Mouse (Mus musculus): ENCODE results near the gene Pde4b.

The Pde4b gene

DNA sequence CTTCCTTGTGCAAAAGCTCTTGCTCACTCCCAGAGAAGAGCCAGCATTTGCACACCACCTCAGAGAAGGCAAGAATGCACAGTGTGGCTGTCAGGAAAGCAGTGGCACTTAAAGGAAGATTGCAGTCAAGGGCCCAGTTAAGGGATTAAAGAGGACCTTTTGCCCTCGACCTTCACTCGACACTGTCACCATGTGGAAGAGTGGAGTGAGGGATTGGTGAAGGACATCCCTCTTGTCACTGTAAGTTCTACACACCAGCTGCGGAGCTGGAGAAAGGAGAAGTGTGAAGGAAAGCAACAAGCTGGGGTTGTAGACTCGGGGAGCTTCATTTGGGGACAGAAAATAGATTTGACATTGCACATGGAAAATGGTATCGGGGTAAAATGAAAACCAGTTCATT lies 89.9 kb downstream of the Pde4b start:
- no peak for DNase-seq (ENCODE audit: low read depth, low spot score)

DNA sequence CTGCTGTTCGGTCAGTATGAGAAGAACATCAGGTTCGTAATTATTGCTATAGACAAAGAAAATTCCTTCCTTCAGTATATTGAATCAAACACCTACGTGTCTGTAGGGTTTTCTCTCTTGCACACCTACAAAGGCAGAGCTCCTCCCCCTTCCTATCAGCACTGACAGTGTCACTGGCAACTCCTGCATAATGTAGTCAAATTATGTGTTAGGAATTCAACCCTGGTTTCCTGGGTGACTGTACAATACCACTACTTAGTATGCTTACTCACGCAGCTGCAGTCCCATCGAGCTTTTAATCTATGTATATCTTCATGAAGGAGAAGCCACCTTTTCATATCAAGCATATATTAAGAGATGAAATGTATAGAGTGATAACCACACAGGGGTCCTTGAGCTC lies 99.5 kb downstream of the Pde4b start:
- no peak for DNase-seq (ENCODE audit: low read depth, low spot score)

DNA sequence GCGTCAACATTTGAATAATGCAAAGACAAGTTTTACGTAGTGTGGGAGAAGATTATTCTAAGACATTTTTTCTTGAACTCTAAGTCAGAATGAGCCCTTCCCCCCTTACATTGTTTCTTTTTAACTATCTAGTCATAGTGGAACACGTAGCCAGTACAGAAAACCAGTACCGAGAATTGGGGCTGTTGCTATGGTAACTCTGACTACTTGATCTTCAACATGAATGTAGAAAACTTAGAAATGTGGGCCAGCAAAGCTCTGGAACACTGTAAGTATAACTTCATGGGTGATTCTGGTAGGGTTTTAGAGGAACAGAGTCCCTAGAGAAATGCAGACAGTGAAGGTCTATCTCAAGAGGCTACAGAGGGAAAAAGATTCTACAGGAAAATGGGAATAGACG lies 110.4 kb downstream of the Pde4b start:
- no peak for DNase-seq (ENCODE audit: low read depth, low spot score)

DNA sequence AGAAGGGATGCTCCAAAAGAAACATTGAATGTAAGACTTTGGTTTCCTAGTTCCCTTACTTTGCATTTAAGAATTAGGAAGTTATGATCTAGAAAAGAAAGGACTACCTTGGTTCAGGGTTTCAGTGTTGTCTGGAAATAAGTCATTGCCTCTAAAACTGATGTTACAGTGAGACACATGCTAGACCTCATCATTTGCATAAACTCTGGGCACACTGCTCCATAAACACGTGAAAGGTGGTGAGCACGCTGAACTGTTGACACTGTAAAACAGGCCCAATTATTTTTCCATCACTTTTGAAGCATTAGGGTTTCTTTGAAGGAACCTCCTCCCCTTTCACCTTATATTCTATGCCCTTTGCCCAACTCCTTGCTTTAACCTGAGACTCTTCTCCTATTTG lies 122.4 kb downstream of the Pde4b start:
- DNase-seq (ENCODE audit: low read depth, low spot score): no peak

GRCm38 (mm10) chr4:102226700-102227099 lies 139.4 kb downstream of the Pde4b start:
- DNase-seq (ENCODE audit: low read depth, low spot score): peak; percentile 31

GRCm38 (mm10) chr4:102228953-102229586 lies 141.7 kb downstream of the Pde4b start:
- peak; percentile 61 for DNase-seq (ENCODE audit: low read depth, low spot score)

- DNase-seq (ENCODE audit: low read depth, low spot score): no peak
Observed at GRCm38 (mm10) chr4:102230898-102231297, 143.6 kb downstream of the Pde4b start.

DNA sequence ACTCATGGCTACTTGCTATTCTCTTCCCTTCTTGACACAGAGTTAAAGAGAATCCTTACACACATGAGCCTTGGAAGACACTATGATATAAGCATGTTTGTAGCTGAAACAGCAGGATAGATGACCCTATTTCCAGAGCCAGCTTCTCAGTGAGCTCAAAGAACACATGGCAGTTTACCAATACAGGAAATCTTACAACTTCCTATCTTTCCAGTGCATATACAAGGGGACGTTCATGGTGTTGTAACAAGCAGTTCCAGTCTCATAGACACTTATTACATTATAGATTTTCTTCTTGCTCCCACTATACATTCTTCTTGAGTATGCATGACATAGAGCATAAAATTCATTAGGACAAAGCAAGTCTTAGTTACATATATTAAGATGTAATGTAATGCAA lies 146.3 kb downstream of the Pde4b start:
- DNase-seq (ENCODE audit: low read depth, low spot score): no peak

DNA sequence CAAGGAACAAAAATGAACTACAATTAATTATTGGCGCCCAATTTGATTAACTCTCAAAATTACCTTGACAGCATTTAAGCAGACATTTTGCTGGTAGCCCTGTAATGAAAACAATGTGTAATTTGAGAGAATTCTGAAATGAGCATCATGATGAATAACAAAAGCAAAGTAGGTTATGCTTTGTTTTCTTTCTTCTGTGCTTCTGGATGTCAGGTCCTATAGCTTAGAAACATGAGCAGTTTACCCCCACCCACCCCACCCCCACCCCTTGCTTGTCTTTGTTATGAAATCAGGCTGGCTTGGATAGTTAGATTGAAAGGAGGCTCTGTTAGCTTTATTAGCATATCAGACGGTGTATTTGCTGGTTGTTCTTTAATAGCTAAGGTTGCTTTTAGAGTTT lies 147.8 kb downstream of the Pde4b start:
- no peak for DNase-seq (ENCODE audit: low read depth, low spot score)

DNA sequence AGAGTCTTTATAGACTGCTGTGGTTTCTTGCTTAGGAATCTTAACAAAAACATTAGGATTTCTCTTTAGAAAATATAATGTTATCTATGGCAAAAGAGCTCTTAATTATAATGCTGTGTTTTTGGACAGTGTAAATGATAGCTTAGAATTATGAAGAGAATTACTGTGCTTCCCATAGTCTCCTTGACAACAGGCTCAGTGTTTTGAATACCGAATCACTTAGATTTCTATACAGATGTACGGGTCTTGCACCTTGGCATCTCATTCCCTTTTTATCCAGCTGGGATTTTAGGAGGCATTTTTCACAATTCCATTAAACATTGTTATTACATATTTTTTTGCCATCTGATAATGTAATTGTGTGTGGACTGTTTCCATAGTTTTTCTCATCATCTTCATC lies 151.8 kb downstream of the Pde4b start:
- DNase-seq (ENCODE audit: low read depth, low spot score): no peak

GRCm38 (mm10) chr4:102239657-102240390 lies 152.5 kb downstream of the Pde4b start:
- DNase-seq (ENCODE audit: low read depth, low spot score): peak; percentile 43

DNA sequence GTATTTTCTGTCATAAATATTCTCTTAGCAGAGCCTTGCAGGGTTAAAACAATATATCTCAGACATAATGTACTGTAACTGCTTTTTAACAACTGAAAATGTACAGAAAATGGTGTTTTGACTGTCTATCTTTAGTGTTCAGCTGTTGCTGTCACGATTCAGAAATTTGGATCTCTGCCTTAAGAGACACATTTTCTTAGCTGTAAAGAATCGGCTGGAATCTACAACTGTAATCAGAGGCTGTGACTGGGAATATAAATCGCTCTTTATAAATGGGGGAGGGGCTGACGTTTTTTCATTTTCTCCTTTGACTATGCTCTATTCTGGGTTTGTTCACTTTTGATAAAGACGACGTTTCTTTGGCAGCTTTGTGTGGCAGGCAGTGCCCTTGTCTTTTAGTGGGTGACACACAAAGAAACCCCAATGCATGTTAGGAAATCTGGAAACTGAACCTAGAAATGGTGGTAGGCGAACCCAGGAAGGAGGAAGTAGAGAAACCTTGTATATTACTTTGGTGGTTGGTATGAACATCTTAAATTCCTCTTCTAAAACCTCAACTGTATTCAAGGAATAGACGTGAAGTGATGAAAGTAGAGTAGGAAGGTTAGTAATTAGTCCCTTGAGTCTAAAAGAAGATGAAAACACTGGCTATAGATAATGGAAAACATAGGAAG lies 153.5 kb downstream of the Pde4b start:
- no peak for DNase-seq (ENCODE audit: low read depth, low spot score)

DNA sequence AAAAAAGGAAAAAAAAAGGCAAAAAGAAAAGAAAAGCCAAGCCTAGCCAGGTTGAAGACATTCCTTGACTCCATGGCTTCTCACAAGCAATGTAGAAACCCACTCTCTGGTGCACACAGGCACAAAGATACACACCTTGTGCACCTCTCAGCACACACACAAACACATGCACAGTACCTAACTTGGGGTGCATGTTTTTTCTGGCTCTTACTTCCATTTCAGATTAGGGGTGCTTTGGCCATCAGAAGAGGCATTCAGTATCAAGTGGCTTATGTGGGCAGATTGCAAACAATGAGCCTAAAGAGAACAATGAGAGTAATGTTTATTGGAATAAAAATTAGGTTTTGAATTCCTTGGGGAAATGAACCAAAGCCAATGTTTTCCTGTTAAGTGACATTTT lies 166.7 kb downstream of the Pde4b start:
- no peak for DNase-seq (ENCODE audit: low read depth, low spot score)

DNA sequence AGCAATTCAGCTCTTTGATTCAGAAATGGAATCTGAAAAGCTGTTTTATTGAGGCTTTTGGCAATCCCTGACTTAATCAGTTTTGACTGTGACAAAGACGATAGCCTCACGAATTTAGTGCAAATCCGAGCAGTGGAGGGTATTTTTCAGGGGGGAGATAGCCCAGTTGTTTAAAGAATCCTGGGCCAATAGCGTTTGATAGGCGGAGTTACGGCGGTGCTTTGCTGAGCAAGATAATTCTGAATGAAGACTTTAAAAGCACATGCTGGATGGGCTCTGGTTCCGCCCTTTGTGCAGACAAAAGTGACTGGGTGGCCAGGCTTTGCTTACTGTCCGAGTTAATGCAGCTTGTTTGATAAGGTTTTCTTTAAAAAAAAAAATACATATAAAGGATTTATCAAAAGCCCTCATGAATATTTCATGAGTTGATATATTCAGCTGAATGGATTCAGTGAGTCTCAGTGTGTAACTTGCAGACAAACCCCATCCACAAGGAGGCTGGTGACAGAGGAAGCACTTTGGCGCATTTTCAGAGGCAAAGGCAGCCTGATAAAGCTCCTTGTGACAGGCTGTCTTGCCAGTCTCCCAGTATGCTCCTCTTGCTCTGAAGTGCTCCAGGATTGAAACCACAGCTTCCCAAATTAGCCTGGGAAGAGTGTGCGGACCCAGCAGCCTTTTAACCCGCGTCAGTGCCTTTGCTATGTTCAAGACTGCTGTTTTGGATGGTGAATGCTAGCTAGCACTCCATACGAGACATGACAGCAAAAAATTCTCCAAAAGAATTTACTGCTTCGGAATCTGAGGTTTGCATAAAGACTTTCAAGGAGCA lies 167.3 kb downstream of the Pde4b start:
- DNase-seq (ENCODE audit: low read depth, low spot score): peak; percentile 49

GRCm38 (mm10) chr4:102255295-102255670 lies 167.9 kb downstream of the Pde4b start:
- DNase-seq (ENCODE audit: low read depth, low spot score): peak; percentile 56

- no peak for DNase-seq (ENCODE audit: low read depth, low spot score)
Observed at GRCm38 (mm10) chr4:102256170-102256960, 169.0 kb downstream of the Pde4b start.

DNA sequence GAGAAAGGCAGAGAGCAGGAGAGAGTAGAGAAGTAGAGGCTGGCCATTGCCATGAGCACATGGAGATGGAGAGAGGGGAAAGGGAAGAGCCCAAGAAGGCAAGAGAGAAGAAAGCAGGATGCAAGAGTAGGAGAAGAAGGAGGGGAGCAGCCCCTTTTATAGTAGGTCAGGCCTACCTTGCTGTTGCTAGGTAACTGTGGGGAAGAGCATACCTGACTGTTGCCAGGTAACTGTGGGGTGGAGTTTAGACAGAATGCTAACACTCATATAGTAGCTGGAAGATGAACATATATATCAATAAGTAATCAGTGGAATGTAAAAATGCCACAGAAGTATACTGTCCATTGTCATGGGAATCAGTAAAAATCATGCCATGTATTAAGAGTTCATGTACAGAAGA lies 172.9 kb downstream of the Pde4b start:
- DNase-seq (ENCODE audit: low read depth, low spot score): no peak

- DNase-seq (ENCODE audit: low read depth, low spot score): no peak
Observed at GRCm38 (mm10) chr4:102272313-102272712, 185.0 kb downstream of the Pde4b start.

DNA sequence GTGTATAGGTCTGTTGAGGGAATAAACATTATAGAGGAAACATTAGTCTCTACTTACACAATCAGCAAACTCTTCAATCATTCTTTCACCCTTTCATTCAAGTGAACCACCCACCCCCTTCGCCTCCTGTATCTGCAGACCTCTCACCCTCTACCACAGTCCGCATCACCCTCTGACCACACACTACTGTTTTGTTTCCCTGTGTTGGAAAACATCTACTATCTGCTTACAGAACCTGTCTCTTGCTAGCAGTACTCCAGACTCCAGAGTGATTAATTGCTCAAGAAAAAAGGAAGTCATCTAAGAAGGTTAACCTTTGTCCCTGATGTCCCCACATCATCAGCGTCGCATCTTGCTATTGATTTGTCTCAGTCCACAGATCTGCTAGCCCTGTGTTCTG lies 185.4 kb downstream of the Pde4b start:
- DNase-seq (ENCODE audit: low read depth, low spot score): no peak

GRCm38 (mm10) chr4:102275716-102276115 lies 188.4 kb downstream of the Pde4b start:
- DNase-seq (ENCODE audit: low read depth, low spot score): no peak

DNA sequence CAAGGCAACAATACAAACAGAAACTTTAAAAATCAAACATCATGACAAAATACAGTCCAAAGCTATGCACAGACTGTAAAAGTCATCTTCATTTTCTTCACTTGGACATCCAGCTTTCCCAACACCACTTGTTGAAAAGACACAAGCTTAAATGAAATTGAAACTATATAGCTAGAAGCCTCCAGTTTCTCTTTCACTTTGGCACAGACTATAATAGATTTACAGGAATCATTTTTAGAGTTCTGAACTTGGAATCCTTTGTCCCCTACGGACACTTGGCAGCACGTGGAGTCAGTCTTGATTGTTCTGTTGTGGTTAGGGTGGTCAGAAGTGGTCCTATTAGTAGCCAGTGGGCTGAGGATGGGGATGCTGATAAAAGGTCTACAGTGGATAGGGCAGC lies 191.6 kb downstream of the Pde4b start:
- no peak for DNase-seq (ENCODE audit: low read depth, low spot score)

Measured in mesoderm, embryonic 11.5 days (tissue).